In the genomic region with DNA sequence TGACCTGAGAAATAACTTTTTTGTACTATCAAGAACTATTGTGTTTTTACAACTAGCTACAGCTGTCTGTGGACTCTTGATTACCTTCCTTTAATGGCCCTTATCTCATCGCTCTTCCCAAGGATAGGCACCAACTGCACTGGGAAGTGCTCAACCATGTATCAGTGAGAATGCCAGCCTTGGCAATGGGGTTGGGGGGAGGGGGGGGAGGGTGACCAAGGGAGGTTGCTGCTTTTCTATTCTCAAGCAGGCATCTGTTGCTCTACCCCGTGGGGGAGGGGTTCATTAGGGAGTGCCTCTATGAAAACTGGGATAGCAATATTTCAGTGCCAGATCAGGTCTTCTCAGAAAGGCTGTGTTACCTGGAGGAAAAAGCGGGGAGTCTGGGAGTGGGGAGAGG, we compare ENCODE assay signal across 18 mouse cellular contexts.
"Had no signal": no experiment of that assay in that cellular context is flagged by ENCODE, and none has a peak within 500 bp of the region (broad histone marks: within the 10 kb centered on the region; RNA-seq: fewer than 3 reads in every experiment).

No protein-coding gene starts in this region.

- H3K27me3 ChIP-seq: liver, embryonic 15.5 days; lung, embryonic 15.5 days; megakaryocyte, embryonic 14.5 days; midbrain, embryonic 12.5 days; neural tube, embryonic 12.5 days; stomach, embryonic 15.5 days had no signal

- H3K4me2 ChIP-seq: liver, embryonic 15.5 days; lung, embryonic 15.5 days; midbrain, embryonic 12.5 days; neural tube, embryonic 12.5 days; stomach, embryonic 15.5 days had no signal

- DNase-seq: liver, postnatal 0 days; lung, adult 2 months; lung, postnatal 14 days; lung, postnatal 36 days; right cerebral cortex, postnatal 14 days; thymus, adult 2 months; thymus, postnatal 25 days; thymus, postnatal 4 days had no signal

- H3K4me3 ChIP-seq: liver, embryonic 15.5 days; lung, embryonic 15.5 days; megakaryocyte, embryonic 14.5 days; midbrain, embryonic 12.5 days; neural tube, embryonic 12.5 days; stomach, embryonic 15.5 days had no signal

- H3K4me1 ChIP-seq: liver, embryonic 15.5 days; lung, embryonic 15.5 days; megakaryocyte, embryonic 14.5 days; midbrain, embryonic 12.5 days; neural tube, embryonic 12.5 days; stomach, embryonic 15.5 days had no signal

- H3K27ac ChIP-seq: liver, embryonic 15.5 days; lung, embryonic 15.5 days; macrophage; midbrain, embryonic 12.5 days; neural tube, embryonic 12.5 days; stomach, embryonic 15.5 days; stomach, postnatal 0 days had no signal

- H3K36me3 ChIP-seq: liver, embryonic 15.5 days; lung, embryonic 15.5 days; midbrain, embryonic 12.5 days; neural tube, embryonic 12.5 days; stomach, embryonic 15.5 days had no signal

- ATAC-seq: liver, postnatal 0 days; lung, postnatal 0 days; midbrain, embryonic 16.5 days had no signal

- H3K9ac ChIP-seq: liver, embryonic 15.5 days; liver, postnatal 0 days; lung, embryonic 15.5 days; midbrain, embryonic 12.5 days; neural tube, embryonic 12.5 days; stomach, embryonic 15.5 days had no signal

- H3K9me3 ChIP-seq: liver, embryonic 15.5 days; lung, embryonic 15.5 days; megakaryocyte, embryonic 14.5 days; midbrain, embryonic 12.5 days; neural tube, embryonic 12.5 days; stomach, embryonic 15.5 days had no signal
